Mouse (Mus musculus) forebrain, embryonic 12.5 days (tissue): ENCODE measurements around the gene Mast2. TPM values are rescaled to one million over a fixed set of nuclear protein-coding genes. Genes with fewer than 3 reads are reported as not detected.

ENCODE experiments used
- ATAC-seq: fragments of 200-750 bp; cut with Nextera tagmentation; 2 replicates; pipeline ENCODE4 v1.8.0; 2017; ENCODE audit warnings: moderate TSS enrichment; ENCODE audit not compliant: low FRiP score
- H3K27ac ChIP-seq: fragments of 300-500 bp; sonication (generic); 2 replicates; pipeline ENCODE4 v1.5.1; 2016; ENCODE audit warnings: mild to moderate bottlenecking
- H3K27me3 ChIP-seq: fragments of 300-500 bp; sonication (generic); 2 replicates; pipeline ENCODE4 v1.6.1; 2016; ENCODE audit warnings: mild to moderate bottlenecking
- H3K36me3 ChIP-seq: fragments of 300-500 bp; sonication (generic); replicated peaks from 2 replicates; pipeline ENCODE4 v1.6.1; 2016; ENCODE audit warnings: mild to moderate bottlenecking
- H3K4me1 ChIP-seq: fragments of 300-500 bp; sonication (generic); 2 replicates; pipeline ENCODE4 v1.6.1; 2016
- H3K4me2 ChIP-seq: fragments of 300-500 bp; sonication (generic); 2 replicates; pipeline ENCODE4 v1.6.1; 2016; ENCODE audit warnings: mild to moderate bottlenecking, moderate library complexity
- H3K4me3 ChIP-seq: fragments of 300-500 bp; sonication (generic); replicated peaks from 2 replicates; pipeline ENCODE4 v1.5.1; 2016; ENCODE audit warnings: mild to moderate bottlenecking
- H3K9ac ChIP-seq: fragments of 300-500 bp; sonication (generic); 2 replicates; pipeline ENCODE4 v1.6.1; 2016; ENCODE audit warnings: mild to moderate bottlenecking
- H3K9me3 ChIP-seq: fragments of 300-500 bp; sonication (generic); 2 replicates; pipeline ENCODE4 v1.6.1; 2016
- WGBS: fragments of 180-500 bp; shearing (Covaris S2); methylation state at CpG from one replicate; pipeline ENCODE4 v1.1.7; 2016; 5-methylcytosine and 5-hydroxymethylcytosine counted together
- polyA plus RNA-seq: library from polyadenylated mRNA; unstranded; fragments of >200 nt; fragmentation: Nextera tagmentation; extraction: Ambion mirVana; gene quantifications from 2 replicates; pipeline ENCODE4 v1.2.1, GENCODE M21; 2016

The Mast2 gene
- polyA plus RNA-seq, result 33.6 and 33.8 TPM in 2 replicates

DNA sequence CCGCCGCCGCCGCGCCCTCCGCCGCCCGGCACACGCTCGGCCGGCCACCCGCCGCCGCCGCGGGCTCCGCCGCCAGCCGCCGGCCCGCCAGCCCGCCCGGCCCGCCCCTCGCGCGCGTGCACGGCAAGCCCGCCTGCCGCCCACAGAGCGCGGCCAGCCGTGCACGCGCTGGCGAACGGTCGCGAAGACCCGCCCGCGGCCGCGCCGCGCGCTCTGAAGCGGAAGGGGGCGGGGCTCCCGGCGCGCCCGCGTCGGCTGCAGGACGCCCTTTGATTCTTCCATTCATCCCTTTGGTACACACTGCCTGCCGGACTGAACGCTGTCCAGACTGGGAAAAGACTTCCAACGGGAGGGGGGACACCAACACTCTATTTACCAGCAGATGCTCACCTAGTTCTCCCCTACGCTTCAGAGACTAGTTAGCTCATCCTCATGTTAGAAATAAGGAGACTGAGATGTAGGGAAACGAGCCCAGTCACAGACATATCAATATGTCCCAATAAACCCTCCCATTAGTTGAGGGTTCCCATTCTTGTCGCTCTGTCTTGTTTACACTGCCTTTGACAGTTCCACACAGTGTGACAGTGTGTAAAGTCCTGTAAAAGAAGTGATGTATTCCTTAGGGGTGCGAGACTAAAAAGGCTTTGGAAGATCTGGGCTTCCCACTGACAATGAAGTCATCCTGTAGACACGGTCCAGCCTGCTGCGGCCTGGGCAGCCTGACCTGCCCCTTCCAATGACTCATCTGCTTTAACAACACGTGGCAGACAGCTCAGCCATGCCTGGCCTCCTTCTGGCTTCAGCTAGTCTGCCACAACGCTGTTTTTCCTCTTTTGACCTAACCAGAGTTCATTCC, at the start of gene Mast2:
Gene Mast2 (minus strand): TSS at position 58 of the 856 bp plus-strand sequence.
- peak within 1 kb of the TSS; percentile 70 for H3K4me2 ChIP-seq
- peak within 1 kb of the TSS; percentile 99 for H3K4me3 ChIP-seq
- peaks cover 23% of the 10 kb centered on the region for H3K4me1 ChIP-seq
- H3K27ac ChIP-seq, result peak within 1 kb of the TSS; percentile 96
- H3K27me3 ChIP-seq, result no peaks in the 10 kb centered on the region
- no peaks in the 10 kb centered on the region for H3K36me3 ChIP-seq
- 2% methylated on average over 59 of the region's 68 CpGs for WGBS
- peak within 1 kb of the TSS; percentile 94 for H3K9ac ChIP-seq
- peak; percentile 85 for ATAC-seq
- no peaks in the 10 kb centered on the region; the same call in 1 of the 2 replicates for H3K9me3 ChIP-seq

DNA sequence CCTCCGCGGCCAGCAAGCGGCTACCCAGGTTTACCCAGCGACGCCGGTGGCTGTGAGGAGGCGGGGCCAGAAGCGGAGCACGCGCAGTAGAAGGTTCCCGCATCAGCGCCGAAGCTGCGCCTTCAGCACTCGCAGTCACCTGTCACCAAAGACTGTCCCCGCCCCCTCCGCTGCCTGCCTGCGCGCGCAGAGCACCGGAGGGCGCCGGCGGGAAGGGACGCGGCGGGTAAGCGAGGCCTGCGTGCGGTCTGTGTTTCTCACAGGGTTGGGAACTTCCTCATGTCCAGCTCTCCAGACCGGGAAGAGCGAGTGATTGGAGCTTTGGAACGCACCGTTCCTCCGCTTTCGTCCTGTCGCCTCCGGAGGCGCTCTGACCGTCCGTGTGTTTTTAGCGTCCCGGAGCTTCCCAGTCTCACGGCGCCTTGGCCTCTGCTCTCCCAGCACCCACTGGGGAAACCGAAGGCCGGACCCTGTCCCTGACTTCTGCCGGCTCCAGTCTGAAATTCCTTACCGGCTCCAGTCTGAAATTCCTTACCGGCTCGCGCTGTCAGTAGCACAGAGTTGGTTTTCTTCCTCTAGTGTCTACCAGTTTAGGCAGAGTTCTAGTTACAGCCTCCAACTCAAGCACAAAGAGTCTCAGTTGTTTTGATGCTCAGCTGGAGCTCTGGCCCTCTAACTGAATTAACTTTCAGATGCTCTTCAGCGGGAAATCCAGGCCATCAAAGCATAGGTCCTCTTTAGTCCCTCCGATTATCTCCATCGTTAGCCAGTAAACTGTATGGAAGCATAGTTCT, 43.6 kb upstream of the Mast2 start, which contains the start of gene Ipp:
Gene Ipp (plus strand): TSS at position 125 of the 794 bp plus-strand sequence.
- Histone ChIP-seq H3K27ac (peak within 1 kb of the TSS; percentile 87), H3K4me1 (peaks cover 10% of the 10 kb centered on the region), H3K4me3 (peak within 1 kb of the TSS; percentile 52), H3K9me3 (no peaks in the 10 kb centered on the region), H3K9ac (peak within 1 kb of the TSS; percentile 81), H3K36me3 (0 out of 2 replicates have a peak, but pooled peaks cover 4% of the 10 kb centered on the region), H3K27me3 (no peaks in the 10 kb centered on the region), H3K4me2 (peak within 1 kb of the TSS; percentile 73)
- peak; percentile 99 for ATAC-seq
- under 1% methylated on average over 55 of the region's 55 CpGs for WGBS

DNA sequence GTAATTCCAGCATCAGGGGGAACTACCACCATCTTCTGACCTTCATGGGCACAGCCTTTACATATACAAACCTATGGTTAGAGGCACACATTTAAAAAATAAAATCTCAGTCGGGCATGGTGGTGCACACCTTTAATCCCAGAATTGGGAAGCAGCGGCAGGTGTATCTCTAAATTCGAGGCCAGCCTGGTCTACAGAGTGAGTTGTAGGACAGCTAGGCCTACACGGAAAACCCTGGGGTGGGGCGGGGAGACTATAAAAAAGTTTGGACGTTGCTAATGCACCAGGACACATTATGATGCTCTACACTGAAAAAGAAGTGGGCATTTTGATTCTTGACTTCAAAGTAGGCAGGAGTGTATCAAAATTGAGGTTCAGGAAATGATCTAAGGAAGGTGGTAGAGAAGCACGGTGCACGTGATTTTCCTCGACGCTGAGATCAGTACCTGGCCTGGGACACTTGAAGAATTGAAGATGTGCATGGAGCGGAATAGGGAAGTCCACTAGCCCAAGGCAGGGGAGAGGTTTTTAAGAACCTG, 43.0 kb upstream of the Mast2 start:
- H3K36me3 ChIP-seq, result 0 out of 2 replicates have a peak, but pooled peaks cover 4% of the 10 kb centered on the region
- 27% methylated on average over 11 of the region's 11 CpGs for WGBS

DNA sequence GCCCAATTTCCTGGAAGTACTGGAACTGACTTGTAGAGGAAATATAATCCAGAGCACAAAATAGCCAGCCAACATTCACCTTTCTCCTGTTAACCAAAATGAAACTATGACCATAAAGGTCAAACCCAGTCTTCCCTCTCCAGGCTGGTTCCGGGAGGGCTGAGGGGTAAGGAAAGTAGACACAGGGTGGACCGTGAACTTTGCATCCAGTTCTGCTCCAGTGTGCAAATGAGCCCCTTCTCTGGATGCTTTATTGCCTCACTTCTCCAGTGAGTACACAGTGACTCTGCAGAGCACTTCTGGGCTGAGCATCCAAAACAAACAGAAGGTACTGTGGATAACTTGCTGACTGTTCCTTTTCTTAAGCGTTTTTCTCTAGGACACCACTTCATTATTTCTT, 36.0 kb upstream of the Mast2 start:
- no peaks in the 10 kb centered on the region for H3K36me3 ChIP-seq
- no peak for ATAC-seq
- no peak overlapping the region for H3K9ac ChIP-seq
- H3K4me1 ChIP-seq, result no peaks in the 10 kb centered on the region
- H3K4me2 ChIP-seq, result no peak overlapping the region
- no peaks in the 10 kb centered on the region for H3K9me3 ChIP-seq
- WGBS, result 78% methylated on average over 3 of the region's 3 CpGs
- H3K4me3 ChIP-seq, result no peak overlapping the region
- no peak overlapping the region for H3K27ac ChIP-seq
- no peaks in the 10 kb centered on the region for H3K27me3 ChIP-seq

More for the DNA sequence above, 43.0 kb upstream of the Mast2 start:
- H3K9me3 ChIP-seq, result no peaks in the 10 kb centered on the region
- no peaks in the 10 kb centered on the region for H3K27me3 ChIP-seq
- peak; percentile 39 for ATAC-seq
- peak overlapping the region; percentile 87 for H3K27ac ChIP-seq
- H3K4me1 ChIP-seq, result peaks cover 10% of the 10 kb centered on the region
- peak overlapping the region; percentile 73 for H3K4me2 ChIP-seq
- H3K4me3 ChIP-seq, result peak overlapping the region; percentile 52
- peak overlapping the region; percentile 81 for H3K9ac ChIP-seq

DNA sequence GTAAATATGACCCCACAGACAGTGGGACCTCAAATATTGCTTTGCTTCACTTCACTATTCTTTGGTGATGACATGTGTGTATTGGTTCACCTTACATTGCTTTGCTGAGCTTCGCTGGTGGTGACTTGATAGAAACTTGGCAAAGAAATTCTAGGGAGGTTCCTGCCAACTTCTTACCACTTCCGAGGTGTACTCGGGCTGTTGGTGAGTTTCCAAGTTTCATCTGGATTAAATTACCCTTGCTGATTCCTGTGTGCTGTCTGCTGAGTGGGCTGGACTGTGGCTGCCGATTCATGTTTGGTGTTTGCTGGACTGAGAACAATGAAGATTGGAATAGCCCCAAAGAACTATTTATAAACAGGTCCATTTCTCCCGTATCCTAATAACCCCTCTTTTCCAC, 29.7 kb upstream of the Mast2 start:
- no peak overlapping the region for H3K4me3 ChIP-seq
- H3K9me3 ChIP-seq, result no peaks in the 10 kb centered on the region
- ATAC-seq, result no peak
- no peak overlapping the region for H3K27ac ChIP-seq
- H3K4me2 ChIP-seq, result no peak overlapping the region
- H3K4me1 ChIP-seq, result no peaks in the 10 kb centered on the region
- H3K9ac ChIP-seq, result no peak overlapping the region
- 86% methylated on average over 5 of the region's 5 CpGs for WGBS
- no peaks in the 10 kb centered on the region for H3K36me3 ChIP-seq
- H3K27me3 ChIP-seq, result no peaks in the 10 kb centered on the region

DNA sequence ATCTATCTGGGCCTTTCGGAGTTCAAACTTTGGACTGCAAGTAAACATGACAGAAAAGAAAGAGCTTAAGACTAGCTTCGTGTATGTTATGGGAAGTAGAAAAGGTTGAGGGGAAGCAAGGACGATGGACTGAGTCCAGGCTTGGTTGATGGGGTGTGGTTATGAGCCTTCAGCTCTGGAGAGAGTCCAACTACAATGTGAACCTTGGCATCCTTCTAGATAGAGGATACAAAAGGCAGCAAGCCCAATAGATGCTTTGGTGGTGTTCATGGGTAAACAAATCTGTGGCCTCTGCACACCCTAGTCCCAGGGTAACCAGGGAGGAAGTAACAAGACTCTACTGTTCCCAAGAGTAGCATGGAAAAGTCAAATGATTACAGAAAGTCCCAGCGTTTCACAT, 28.5 kb upstream of the Mast2 start:
- H3K4me1 ChIP-seq, result no peaks in the 10 kb centered on the region
- H3K27ac ChIP-seq, result no peak overlapping the region

DNA sequence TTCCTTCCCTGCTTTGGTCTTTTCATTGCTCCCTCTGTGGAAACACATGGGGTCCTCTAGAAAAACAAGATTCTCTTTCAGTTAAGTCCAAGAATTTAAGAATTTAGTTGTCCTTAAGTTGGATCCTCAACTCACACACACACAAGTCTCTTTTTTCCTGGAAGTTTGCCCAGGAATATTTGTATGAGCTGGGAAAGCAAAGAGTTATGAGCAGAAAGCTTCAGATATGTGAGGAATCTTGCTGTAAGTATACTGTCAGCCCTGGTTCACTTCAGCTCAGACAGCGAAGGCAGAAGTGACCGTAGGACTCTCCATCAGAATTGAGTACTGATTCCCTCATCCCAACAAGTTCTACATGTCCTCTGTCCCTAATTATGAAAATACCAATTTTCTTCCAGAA, 27.9 kb upstream of the Mast2 start:
- Histone ChIP-seq H3K4me3 (no peak overlapping the region), H3K4me1 (no peaks in the 10 kb centered on the region), H3K9me3 (no peaks in the 10 kb centered on the region), H3K4me2 (no peak overlapping the region), H3K27ac (no peak overlapping the region), H3K9ac (no peak overlapping the region), H3K27me3 (no peaks in the 10 kb centered on the region), H3K36me3 (no peaks in the 10 kb centered on the region)
- no peak for ATAC-seq
- WGBS, result 95% methylated on average over 2 of the region's 2 CpGs

More for the DNA sequence above, 28.5 kb upstream of the Mast2 start:
- Histone ChIP-seq H3K9me3 (no peaks in the 10 kb centered on the region), H3K4me3 (no peak overlapping the region), H3K4me2 (no peak overlapping the region), H3K36me3 (no peaks in the 10 kb centered on the region), H3K27me3 (no peaks in the 10 kb centered on the region), H3K9ac (no peak overlapping the region)
- no peak for ATAC-seq
- WGBS, result 86% methylated on average over 4 of the region's 4 CpGs

DNA sequence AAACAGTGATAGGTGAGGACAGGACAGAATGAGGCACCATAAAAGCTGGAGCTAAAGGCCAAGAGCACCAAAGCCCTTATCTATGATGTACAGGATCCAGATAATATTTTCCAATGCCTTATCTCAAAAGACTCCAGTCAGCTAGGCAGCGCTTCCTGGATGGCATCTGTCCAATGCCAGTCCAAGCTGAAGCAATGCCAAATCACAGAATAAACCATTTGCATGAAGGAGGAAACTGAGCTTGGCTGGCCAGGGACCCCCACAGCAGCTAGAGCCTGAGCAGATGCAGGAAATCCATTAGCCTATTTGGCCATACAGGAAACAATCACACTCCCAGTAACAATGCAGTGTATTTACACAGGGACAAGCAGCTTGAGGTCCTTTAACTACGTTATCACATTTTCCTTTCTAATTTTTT, 27.1 kb upstream of the Mast2 start:
- no peak overlapping the region for H3K4me3 ChIP-seq
- no peak overlapping the region for H3K9ac ChIP-seq
- WGBS, result 74% methylated on average over 2 of the region's 2 CpGs
- H3K4me1 ChIP-seq, result no peaks in the 10 kb centered on the region
- no peaks in the 10 kb centered on the region for H3K36me3 ChIP-seq
- no peaks in the 10 kb centered on the region for H3K27me3 ChIP-seq
- H3K27ac ChIP-seq, result no peak overlapping the region
- no peak overlapping the region for H3K4me2 ChIP-seq
- no peaks in the 10 kb centered on the region for H3K9me3 ChIP-seq
- ATAC-seq, result no peak

DNA sequence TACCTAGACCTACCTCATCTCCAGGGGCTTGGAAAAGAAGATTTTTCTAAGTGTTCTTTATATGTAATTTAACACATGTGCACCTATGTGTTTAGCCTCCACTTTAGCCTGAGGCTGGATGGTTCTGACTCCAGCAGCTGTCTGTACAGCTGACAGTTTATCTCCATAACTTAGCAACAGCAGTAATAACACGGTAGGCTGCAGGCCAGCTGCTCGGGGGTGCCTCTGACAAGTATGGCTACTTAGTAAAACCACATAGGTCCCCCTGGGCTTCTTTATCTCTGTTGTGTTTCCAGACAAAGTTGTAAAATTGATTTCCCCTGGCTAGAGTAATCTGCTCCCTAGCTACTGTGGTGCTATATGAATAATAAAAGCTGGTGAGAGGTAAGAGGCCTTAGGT, 19.5 kb upstream of the Mast2 start:
- Histone ChIP-seq H3K4me1 (peaks cover 5% of the 10 kb centered on the region; the same call in 1 of the 2 replicates), H3K36me3 (no peaks in the 10 kb centered on the region), H3K4me2 (no peak overlapping the region), H3K9ac (no peak overlapping the region), H3K27ac (no peak overlapping the region), H3K9me3 (no peaks in the 10 kb centered on the region), H3K27me3 (no peaks in the 10 kb centered on the region), H3K4me3 (no peak overlapping the region)
- 45% methylated on average over 2 of the region's 2 CpGs for WGBS
- ATAC-seq, result no peak

DNA sequence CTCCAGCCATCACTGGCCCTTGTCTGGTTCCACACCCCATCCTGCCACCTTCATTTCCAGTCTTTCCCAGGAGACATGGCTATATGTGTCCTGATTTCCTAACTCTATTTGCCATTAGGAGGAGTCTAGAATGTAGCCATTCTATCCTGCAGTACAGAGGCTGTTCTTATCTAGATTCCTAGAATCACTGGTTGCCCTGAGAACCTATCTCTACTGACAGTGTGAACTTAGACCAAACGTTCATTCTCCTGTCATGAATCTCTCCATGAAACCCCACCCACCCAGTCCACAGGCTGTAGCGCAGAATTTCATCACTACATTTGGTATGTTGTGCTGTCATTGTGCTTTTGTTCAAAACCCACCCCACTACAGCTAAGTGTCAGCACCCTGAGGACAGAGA, 17.3 kb upstream of the Mast2 start:
- 73% methylated on average over 2 of the region's 2 CpGs for WGBS
- Histone ChIP-seq H3K4me2 (no peak overlapping the region), H3K9me3 (no peaks in the 10 kb centered on the region), H3K27ac (no peak overlapping the region), H3K36me3 (no peaks in the 10 kb centered on the region), H3K9ac (no peak overlapping the region), H3K4me3 (no peak overlapping the region), H3K27me3 (no peaks in the 10 kb centered on the region), H3K4me1 (peaks cover 5% of the 10 kb centered on the region; the same call in 1 of the 2 replicates)
- ATAC-seq, result no peak

DNA sequence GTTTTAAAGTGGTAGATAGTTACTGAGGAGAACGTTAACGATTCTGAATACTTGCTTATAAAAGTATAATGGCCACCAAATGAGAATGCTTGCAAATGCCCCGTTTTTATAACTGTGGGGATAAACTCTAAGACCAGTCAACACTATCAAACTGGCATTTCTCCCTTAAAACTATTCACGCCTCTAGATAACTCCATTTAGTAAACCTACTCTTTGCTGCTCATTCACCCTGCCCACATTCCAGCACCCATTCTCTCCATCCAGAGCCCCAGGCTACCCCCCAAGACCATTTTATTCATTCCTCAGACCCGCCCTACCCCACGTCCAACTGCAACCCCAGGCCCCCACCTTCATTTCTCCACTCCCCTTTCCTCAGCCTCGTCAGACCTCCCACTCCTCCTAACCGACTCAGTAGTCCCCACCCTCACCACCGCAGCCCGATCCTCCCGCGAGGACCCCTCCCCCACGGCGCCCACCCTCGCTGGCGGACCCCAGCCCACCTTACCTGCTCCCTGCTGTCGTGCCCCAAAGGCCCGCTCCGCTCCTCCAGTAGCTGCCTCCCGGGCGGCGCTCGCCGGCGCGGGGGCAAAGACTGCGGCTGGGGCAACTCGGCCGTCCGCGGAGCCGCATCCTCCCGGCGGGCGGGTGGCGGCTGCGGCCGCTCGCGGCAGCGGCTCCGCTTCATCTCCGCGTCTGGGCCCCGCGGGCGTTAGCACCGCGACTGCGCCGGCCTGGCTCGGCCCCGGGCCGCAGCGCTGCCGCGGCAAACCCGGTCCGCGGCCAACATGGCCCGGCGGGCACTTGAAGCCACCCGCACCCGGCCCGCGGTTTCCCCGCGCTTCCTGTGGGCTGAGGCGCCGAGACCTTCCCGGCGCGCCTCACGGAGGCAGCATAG, 505 bp downstream of the Mast2 start:
- Histone ChIP-seq H3K27me3 (no peaks in the 10 kb centered on the region), H3K9me3 (no peaks in the 10 kb centered on the region; the same call in 1 of the 2 replicates), H3K27ac (peak overlapping the region; percentile 96), H3K4me3 (peak overlapping the region; percentile 99), H3K9ac (peak overlapping the region; percentile 94), H3K4me2 (peak overlapping the region; percentile 70), H3K4me1 (peaks cover 23% of the 10 kb centered on the region), H3K36me3 (no peaks in the 10 kb centered on the region)
- peak; percentile 83 for ATAC-seq
- WGBS, result 1% methylated on average over 60 of the region's 74 CpGs
